Mouse (Mus musculus) cerebellum, adult 2 months (tissue): ENCODE measurements at regions not wholly inside any gene's neighbourhood (a gene's known extent, or its start where the extent isn't known, plus 50 kb on each side); places are given as distances from the start of the nearest gene placed in this dataset.

Source experiments
- DNase-seq, 2 experiments: peaks; one replicate each; pipeline ENCODE4 v3.0.0; 2021
- H3K27ac ChIP-seq: fragments of 200-500 bp; 2 replicates; pipeline ENCODE4 v1.5.1; 2012; ENCODE audit warnings: low read length, control low read depth, inconsistent platforms; ENCODE audit not compliant: insufficient read depth
- H3K27me3 ChIP-seq: fragments of 200-500 bp; 2 replicates; pipeline ENCODE4 v1.6.1; 2012; ENCODE audit warnings: inconsistent platforms, mild to moderate bottlenecking, low read length, moderate library complexity; ENCODE audit not compliant: control insufficient read depth, insufficient read depth
- H3K4me1 ChIP-seq: fragments of 200-500 bp; 2 replicates; pipeline ENCODE4 v1.6.1; 2011; ENCODE audit warnings: low read length; ENCODE audit not compliant: control insufficient read depth, insufficient read depth
- H3K4me3 ChIP-seq: fragments of 200-500 bp; replicated peaks from 2 replicates; pipeline ENCODE3; 2011; ENCODE audit warnings: mild to moderate bottlenecking, low read depth, low read length, control low read depth; ENCODE audit not compliant: insufficient read depth
- CTCF ChIP-seq: fragments of 200-500 bp; IDR thresholded peaks from 2 replicates; pipeline ENCODE4 v1.5.1; 2011; ENCODE audit warnings: low read depth, mild to moderate bottlenecking, control low read depth, low read length, moderate library complexity, borderline replicate concordance; ENCODE audit not compliant: insufficient read depth
- POLR2A ChIP-seq: fragments of 200-500 bp; IDR thresholded peaks from 2 replicates; pipeline ENCODE4 v1.6.1; 2011; ENCODE audit warnings: low read length, control low read depth, borderline replicate concordance; ENCODE audit not compliant: insufficient read depth
- WGBS: fragments of 180-500 bp; shearing (Covaris S2); methylation state at CpG from one replicate; pipeline ENCODE4 v1.1.7; 2018; 5-methylcytosine and 5-hydroxymethylcytosine counted together

DNA sequence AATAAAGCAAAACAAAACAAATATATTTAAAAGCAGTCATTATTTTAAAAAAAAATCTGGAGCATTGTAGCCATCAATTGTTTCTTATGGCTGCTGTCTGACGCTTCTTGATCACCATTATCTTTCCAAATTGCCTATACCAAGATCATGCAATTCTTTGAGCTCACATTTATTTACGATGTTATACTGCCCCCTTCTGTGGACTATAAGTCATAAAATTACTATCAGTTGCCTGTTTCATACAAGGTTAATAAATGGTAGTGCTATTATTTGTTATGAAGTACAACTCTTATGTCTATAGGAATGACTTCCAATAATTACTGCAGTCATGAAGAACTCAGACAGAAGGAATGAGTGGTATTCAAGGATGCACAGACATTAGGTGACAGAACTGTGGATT, 57.3 kb upstream of the Eda2r start:
- TF ChIP-seq POLR2A (no peak), CTCF (no peak)
- no peak overlapping the region for H3K4me3 ChIP-seq
- no peaks in the 10 kb centered on the region for H3K4me1 ChIP-seq
- H3K27me3 ChIP-seq, result no peaks in the 10 kb centered on the region
- 33% methylated on average over 2 of the region's 2 CpGs for WGBS
- H3K27ac ChIP-seq, result no peak overlapping the region
- no peak for DNase-seq

DNA sequence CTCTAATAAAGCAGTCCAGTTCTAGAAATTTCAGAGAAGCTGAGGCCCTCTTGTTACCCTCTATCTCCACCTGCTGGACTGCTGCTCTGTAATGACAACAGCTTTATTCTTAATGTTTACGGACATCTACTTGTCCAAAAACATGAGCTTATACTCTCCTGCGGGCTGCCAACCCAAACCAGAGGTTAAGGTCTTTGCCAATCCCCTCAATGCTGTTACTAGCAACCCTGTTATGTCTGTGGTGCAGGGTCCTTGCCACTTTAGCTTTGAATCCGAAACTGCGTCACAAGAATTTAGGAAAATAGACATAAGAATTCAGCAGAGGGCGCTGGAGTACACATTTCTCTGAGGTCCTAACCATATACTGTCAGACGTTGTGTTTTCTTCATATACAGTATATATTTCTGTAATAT, 54.4 kb upstream of the Eda2r start:
- H3K4me3 ChIP-seq, result peak overlapping the region; percentile 80
- no peaks in the 10 kb centered on the region for H3K27me3 ChIP-seq
- no peaks in the 10 kb centered on the region for H3K4me1 ChIP-seq
- WGBS, result 6% methylated on average over 6 of the region's 6 CpGs
- DNase-seq, result peak; percentile 25 to 37
- no peak overlapping the region for H3K27ac ChIP-seq
- TF ChIP-seq POLR2A (no peak), CTCF (peak; percentile 31; the same call in 1 of the 2 replicates)
